Mouse (Mus musculus) kidney, adult 18-20 months (tissue): ENCODE results near the gene Acsbg2.
A peak's percentile ranks its signal among the peaks of the same experiment; 100 is the strongest.
"Not testable (repeated sequence)": the region's sequence is repeated elsewhere in the genome, so short reads cannot be mapped to it uniquely, and the experiment has no call there.

Source experiments
- DNase-seq: peaks from one replicate; pipeline ENCODE4 v3.0.0; 2021

Acsbg2 gene

GRCm38 (mm10) chr17:56874237-56874636 is at the start of gene Acsbg2:
Gene Acsbg2, minus strand, starts transcription at chr17:56874447.
- no peak for DNase-seq

GRCm38 (mm10) chr17:56919725-56920124 is 45.5 kb upstream of the Acsbg2 start:
- DNase-seq, result no peak

- no peak for DNase-seq
Observed at GRCm38 (mm10) chr17:56917166-56917565, 42.9 kb upstream of the Acsbg2 start.

GRCm38 (mm10) chr17:56913444-56913843 is 39.2 kb upstream of the Acsbg2 start:
- no peak for DNase-seq

- DNase-seq, result no peak
Observed at GRCm38 (mm10) chr17:56913023-56913422, 38.8 kb upstream of the Acsbg2 start.

- DNase-seq, result not testable (repeated sequence)
Observed at GRCm38 (mm10) chr17:56909764-56910163, 35.5 kb upstream of the Acsbg2 start.

- DNase-seq, result peak; percentile 23
Observed at GRCm38 (mm10) chr17:56907887-56908286, 33.6 kb upstream of the Acsbg2 start.

- DNase-seq, result peak; percentile 68
Observed at GRCm38 (mm10) chr17:56907096-56907495, 32.8 kb upstream of the Acsbg2 start.

- DNase-seq, result no peak
Observed at GRCm38 (mm10) chr17:56906166-56906565, 31.9 kb upstream of the Acsbg2 start.

GRCm38 (mm10) chr17:56902698-56903097 is 28.5 kb upstream of the Acsbg2 start:
- peak; percentile 9 for DNase-seq

GRCm38 (mm10) chr17:56897630-56898195 is 23.5 kb upstream of the Acsbg2 start:
- peak; percentile 81 for DNase-seq

GRCm38 (mm10) chr17:56896513-56897129 is 22.4 kb upstream of the Acsbg2 start:
- no peak for DNase-seq

- DNase-seq, result peak; percentile 13
Observed at GRCm38 (mm10) chr17:56895368-56895918, 21.2 kb upstream of the Acsbg2 start.

- no peak for DNase-seq
Observed at GRCm38 (mm10) chr17:56890018-56890417, 15.8 kb upstream of the Acsbg2 start.

GRCm38 (mm10) chr17:56888050-56888449 is 13.8 kb upstream of the Acsbg2 start:
- no peak for DNase-seq

- no peak for DNase-seq
Observed at GRCm38 (mm10) chr17:56884809-56885208, 10.6 kb upstream of the Acsbg2 start.

GRCm38 (mm10) chr17:56884331-56884730 is 10.1 kb upstream of the Acsbg2 start:
- DNase-seq, result no peak

- no peak for DNase-seq
Observed at GRCm38 (mm10) chr17:56883612-56884011, 9.4 kb upstream of the Acsbg2 start.

- no peak for DNase-seq
Observed at GRCm38 (mm10) chr17:56877426-56877825, 3.2 kb upstream of the Acsbg2 start.

- no peak for DNase-seq
Observed at GRCm38 (mm10) chr17:56876981-56877380, 2.7 kb upstream of the Acsbg2 start.

GRCm38 (mm10) chr17:56876465-56876864 is 2.2 kb upstream of the Acsbg2 start:
- DNase-seq, result no peak

- DNase-seq, result no peak
Observed at GRCm38 (mm10) chr17:56874936-56875651, 847 bp upstream of the Acsbg2 start, which contains the start of gene 1700061G19Rik. Gene 1700061G19Rik, plus strand, starts transcription at chr17:56875477.

GRCm38 (mm10) chr17:56872512-56872911 is 1.7 kb downstream of the Acsbg2 start:
- DNase-seq, result no peak

GRCm38 (mm10) chr17:56871767-56872166 is 2.5 kb downstream of the Acsbg2 start:
- no peak for DNase-seq
